27 mouse cellular contexts compared by ENCODE assay signal in the genomic region with DNA sequence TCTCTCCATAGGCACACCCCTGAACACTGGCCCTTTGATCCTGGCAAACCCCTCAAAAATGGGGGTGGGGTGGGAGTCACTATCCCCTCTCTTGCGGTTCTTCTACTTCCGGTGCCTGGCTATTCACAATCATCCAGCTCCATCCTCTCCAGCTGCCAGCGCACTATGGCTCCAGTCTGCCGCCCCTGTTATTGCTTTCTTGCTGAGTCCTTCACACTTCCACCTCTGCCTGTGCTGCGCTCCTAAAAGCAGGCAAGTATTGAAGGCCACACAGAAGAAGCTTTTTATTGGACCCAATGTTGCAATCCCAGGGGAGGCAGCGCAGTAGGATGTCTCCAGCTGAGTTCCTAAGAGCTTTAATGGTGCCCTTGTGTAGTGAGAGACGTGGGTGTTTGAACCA.
DNase-seq lines count a peak whose midpoint lies in the region; ATAC-seq lines count a peak whose summit lies in the region.
"Had no signal": no experiment of that assay in that cellular context is flagged by ENCODE, and none has a peak within 500 bp of the region (broad histone marks: within the 10 kb centered on the region; RNA-seq: fewer than 3 reads in every experiment).

No protein-coding gene starts in this region.

- no peaks in the 10 kb centered on the region for H3K9me3 ChIP-seq in heart, embryonic 10.5 days
- no peaks in the 10 kb centered on the region for H3K9me3 ChIP-seq in heart, embryonic 12.5 days (replicated peaks)
- H3K9me3 ChIP-seq in limb, embryonic 13.5 days, result no peaks in the 10 kb centered on the region
- H3K9me3 ChIP-seq: embryonic facial prominence, embryonic 10.5 days; embryonic facial prominence, embryonic 15.5 days; forebrain, embryonic 12.5 days; hindbrain, embryonic 10.5 days; hindbrain, embryonic 15.5 days; lung, embryonic 15.5 days; midbrain, embryonic 12.5 days had no signal

- no peaks in the 10 kb centered on the region for H3K27me3 ChIP-seq in heart, embryonic 10.5 days (ENCODE audit: insufficient read depth, poor library complexity, severe bottlenecking)
- no peaks in the 10 kb centered on the region for H3K27me3 ChIP-seq in heart, embryonic 12.5 days (replicated peaks)
- H3K27me3 ChIP-seq in limb, embryonic 13.5 days, result no peaks in the 10 kb centered on the region
- H3K27me3 ChIP-seq: embryonic facial prominence, embryonic 15.5 days; forebrain, embryonic 12.5 days; hindbrain, embryonic 15.5 days; lung, embryonic 15.5 days; midbrain, embryonic 12.5 days had no signal

- no peaks in the 10 kb centered on the region for H3K36me3 ChIP-seq in heart, embryonic 10.5 days
- H3K36me3 ChIP-seq in heart, embryonic 12.5 days, result no peaks in the 10 kb centered on the region
- H3K36me3 ChIP-seq in limb, embryonic 13.5 days, result no peaks in the 10 kb centered on the region
- H3K36me3 ChIP-seq: embryonic facial prominence, embryonic 10.5 days; embryonic facial prominence, embryonic 15.5 days; forebrain, embryonic 12.5 days; hindbrain, embryonic 10.5 days; hindbrain, embryonic 15.5 days; lung, embryonic 15.5 days; midbrain, embryonic 12.5 days had no signal

- H3K27ac ChIP-seq in heart, embryonic 10.5 days, result no peak overlapping the region
- H3K27ac ChIP-seq in heart, embryonic 12.5 days (ENCODE audit: poor library complexity, severe bottlenecking), result no peak overlapping the region
- H3K27ac ChIP-seq in limb, embryonic 13.5 days, result no peak overlapping the region
- H3K27ac ChIP-seq: embryonic facial prominence, embryonic 10.5 days; embryonic facial prominence, embryonic 15.5 days; forebrain, embryonic 12.5 days; hindbrain, embryonic 10.5 days; hindbrain, embryonic 15.5 days; kidney, postnatal 0 days; lung, embryonic 15.5 days; midbrain, embryonic 12.5 days had no signal

- no peak for ATAC-seq in heart, embryonic 12.5 days (ENCODE audit: insufficient number of reproducible peaks, low FRiP score)
- ATAC-seq in limb, embryonic 13.5 days (ENCODE audit: low FRiP score, low read depth), result peak; percentile 57; the same call in 1 of the 2 replicates
- ATAC-seq: activated CD4-positive, CD25-positive, alpha-beta regulatory T cell, adult 4 months; inflammation-experienced regulatory T-cells, adult 6 months had no signal

- peaks cover 6% of the 10 kb centered on the region for H3K4me1 ChIP-seq in heart, embryonic 10.5 days
- H3K4me1 ChIP-seq in heart, embryonic 12.5 days (replicated peaks), result no peaks in the 10 kb centered on the region
- peaks cover 10% of the 10 kb centered on the region for H3K4me1 ChIP-seq in limb, embryonic 13.5 days
- H3K4me1 ChIP-seq: embryonic facial prominence, embryonic 15.5 days; forebrain, embryonic 12.5 days; hindbrain, embryonic 15.5 days; lung, embryonic 15.5 days had no signal

- no peak overlapping the region for H3K4me3 ChIP-seq in heart, embryonic 10.5 days
- H3K4me3 ChIP-seq in heart, embryonic 12.5 days, result no peak overlapping the region
- no peak overlapping the region for H3K4me3 ChIP-seq in limb, embryonic 13.5 days
- H3K4me3 ChIP-seq: embryonic facial prominence, embryonic 10.5 days; embryonic facial prominence, embryonic 15.5 days; forebrain, embryonic 12.5 days; hindbrain, embryonic 10.5 days; hindbrain, embryonic 15.5 days; lung, embryonic 15.5 days; midbrain, embryonic 12.5 days; myocyte had no signal

- H3K9ac ChIP-seq in heart, embryonic 12.5 days, result no peak overlapping the region
- peak overlapping the region; percentile 19; the same call in 1 of the 2 replicates for H3K9ac ChIP-seq in limb, embryonic 13.5 days
- H3K9ac ChIP-seq: embryonic facial prominence, embryonic 15.5 days; forebrain, embryonic 12.5 days; hindbrain, embryonic 15.5 days; lung, embryonic 15.5 days; midbrain, embryonic 12.5 days had no signal

- H3K4me2 ChIP-seq in heart, embryonic 12.5 days, result no peak overlapping the region
- no peak overlapping the region; the same call in 1 of the 2 replicates for H3K4me2 ChIP-seq in limb, embryonic 13.5 days (replicated peaks)
- H3K4me2 ChIP-seq: embryonic facial prominence, embryonic 15.5 days; forebrain, embryonic 12.5 days; hindbrain, embryonic 15.5 days; liver, embryonic 11.5 days; lung, embryonic 15.5 days; midbrain, embryonic 12.5 days had no signal

- WGBS in heart, embryonic 10.5 days, result 74% methylated on average over 7 of the region's 7 CpGs
- 60% methylated on average over 7 of the region's 7 CpGs for WGBS in heart, embryonic 12.5 days
- 21% methylated on average over 7 of the region's 7 CpGs for WGBS in limb, embryonic 13.5 days

- DNase-seq in heart, embryonic 10.5 days (ENCODE audit: low spot score), result peak; percentile 55
- DNase-seq in thymus, postnatal 0 days (ENCODE audit: low spot score), result peak; percentile 40
- DNase-seq in thymus, postnatal 36 days, result no peak
- peak; percentile 39 for DNase-seq in ZHBTc4 (ENCODE audit: low read depth, low spot score)
- no peak for DNase-seq in right cerebral cortex, adult 18-20 months
- DNase-seq: adrenal gland, adult 8-10 months; cerebellum, adult 8-10 months; cerebellum, postnatal 25 days; gastrocnemius, postnatal 25 days; heart, adult 18-20 months; heart, postnatal 14 days; kidney, adult 8-10 months; kidney, postnatal 4 days had no signal

Comparison
In these comparisons a context has a peak if more than half of its experiments do, and no peak if none do; other contexts are left out.
1. DNase-seq: peak in heart, embryonic 10.5 days (single experiment), thymus, postnatal 0 days (single experiment) and ZHBTc4 (single experiment); none in thymus, postnatal 36 days (0 of 2) and right cerebral cortex, adult 18-20 months (single experiment).